Mouse (Mus musculus) CH12.LX (cell line): ENCODE results near the gene Spata13.

Experiments
- CTCF ChIP-seq, 2 experiments: IDR thresholded peaks in 1 of 2; conservative IDR thresholded peaks in 1 of 2; 2 replicates each; pipeline ENCODE4 v1.5.1; 2011 to 2012; ENCODE audit warnings: low read depth in 2 of 2, low read length in 2 of 2, improper control_type of control experiment in 1 of 2, inconsistent platforms in 1 of 2, mild to moderate bottlenecking in 1 of 2, moderate library complexity in 1 of 2
- EP300 ChIP-seq: IDR thresholded peaks from 2 replicates; pipeline ENCODE4 v1.6.1; 2011; ENCODE audit warnings: low read length, improper control_type of control experiment
- MAX ChIP-seq: IDR thresholded peaks from 2 replicates; pipeline ENCODE4 v1.6.1; 2011; ENCODE audit warnings: low read length, improper control_type of control experiment
- MXI1 ChIP-seq: IDR thresholded peaks from 2 replicates; pipeline ENCODE4 v1.6.1; 2011; ENCODE audit warnings: mild to moderate bottlenecking, low read depth, low read length, improper control_type of control experiment
- POLR2A ChIP-seq: IDR thresholded peaks from 2 replicates; pipeline ENCODE4 v1.6.1; 2011; ENCODE audit warnings: low read depth, mild to moderate bottlenecking, improper control_type of control experiment, low read length
- USF2 ChIP-seq: conservative IDR thresholded peaks from 2 replicates; pipeline ENCODE4 v1.6.1; 2011; ENCODE audit warnings: low read depth, low read length, improper control_type of control experiment
- ZMIZ1 ChIP-seq: IDR thresholded peaks from 2 replicates; pipeline ENCODE4 v1.6.1; 2012; ENCODE audit warnings: low read depth, mild to moderate bottlenecking, inconsistent platforms, low read length, improper control_type of control experiment

DNA sequence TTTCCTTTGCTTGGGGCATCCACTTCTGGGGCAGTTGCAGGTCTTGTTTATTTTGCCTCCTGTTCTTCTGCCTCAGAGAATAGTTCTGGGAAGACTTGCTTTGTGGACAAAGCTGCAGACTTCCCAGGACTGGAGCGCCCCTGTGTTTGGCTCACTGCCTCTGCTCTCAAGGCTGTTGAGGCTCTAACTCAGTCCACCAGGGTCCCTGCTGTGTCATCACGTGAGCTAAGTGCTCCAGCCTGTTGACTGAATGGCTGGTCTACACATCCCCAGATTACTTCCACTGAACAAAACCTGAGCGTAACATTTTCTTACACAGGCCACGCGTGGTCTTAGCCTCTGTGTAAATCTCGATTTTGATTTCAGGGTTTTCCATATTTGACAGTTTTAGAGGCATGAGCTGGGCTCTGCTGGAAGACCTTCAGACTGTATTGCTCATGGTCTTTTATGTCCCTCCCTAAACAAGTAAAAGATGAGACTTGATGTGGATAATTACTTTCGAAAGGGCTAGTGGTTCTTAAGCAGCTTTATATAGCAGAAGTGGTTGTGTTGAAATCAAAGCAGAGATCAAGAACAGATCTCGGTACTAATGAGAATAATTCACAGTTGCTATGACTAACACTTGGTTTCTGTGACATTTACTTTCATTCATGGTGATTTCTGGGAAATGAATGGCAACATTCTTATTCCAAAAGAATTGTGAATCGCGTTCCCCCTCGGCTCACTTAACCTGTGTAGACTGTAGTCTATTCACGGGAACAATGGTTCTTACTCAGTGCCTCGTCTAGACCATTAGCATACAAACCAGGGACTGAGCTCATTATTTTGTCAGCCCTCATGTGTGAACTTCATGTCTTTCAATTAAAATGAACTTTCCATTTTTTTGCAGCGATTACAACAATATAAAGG lies 119.3 kb downstream of the Spata13 start:
- no peak for TF ChIP-seq CTCF (conservative IDR thresholded peaks at IDR 0.05 in 1 of 2, IDR thresholded peaks at IDR 0.05 in 1 of 2; ENCODE audit: low read depth in 2 of 2, low read length in 2 of 2)
- no peak for TF ChIP-seq EP300
- no peak for TF ChIP-seq USF2
- no peak for TF ChIP-seq ZMIZ1
- TF ChIP-seq MAX = no peak
- no peak for TF ChIP-seq POLR2A
- no peak for TF ChIP-seq MXI1
